Mouse (Mus musculus): ENCODE measurements around the gene Zfp948. TPM values are rescaled to one million over a fixed set of nuclear protein-coding genes. Genes with fewer than 3 reads are reported as not detected.

The Zfp948 gene
- polyA plus RNA-seq, 1 experiment from 2014 or later, result 14.7 TPM

Other genes starting within 250 kb of the Zfp948 start
- gene Zfp677, start 183.3 kb upstream of the Zfp948 start, polyA plus RNA-seq (2016; fragmentation: Nextera tagmentation; extraction: Ambion mirVana), result 3.3 TPM in 2 replicates
- gene Zfp54, start 143.8 kb upstream of the Zfp948 start, polyA plus RNA-seq (2016; fragmentation: Nextera tagmentation; extraction: Ambion mirVana), result 2.8 and 3.3 TPM in 2 replicates
- 15.3 and 16.0 TPM in 2 replicates for gene Zfp51, start 116.6 kb upstream of the Zfp948 start, polyA plus RNA-seq (2016; fragmentation: Nextera tagmentation; extraction: Ambion mirVana)
- gene Zfp53, start 78.0 kb upstream of the Zfp948 start, polyA plus RNA-seq (2016; fragmentation: Nextera tagmentation; extraction: Ambion mirVana), result 10.0 and 11.5 TPM in 2 replicates
- 4.8 and 4.9 TPM in 2 replicates for gene Zfp52, start 31.5 kb upstream of the Zfp948 start, polyA plus RNA-seq (2016; fragmentation: Nextera tagmentation; extraction: Ambion mirVana)
- gene Zfp983, start 83.6 kb downstream of the Zfp948 start, polyA plus RNA-seq (2016; fragmentation: Nextera tagmentation; extraction: Ambion mirVana), result 5.5 and 6.7 TPM in 2 replicates
- gene Gm10226, start 124.9 kb downstream of the Zfp948 start, polyA plus RNA-seq (2016; fragmentation: Nextera tagmentation; extraction: Ambion mirVana), result 8.3 and 10.9 TPM in 2 replicates
- 17.7 and 20.6 TPM in 2 replicates for gene Zfp760, start 140.7 kb downstream of the Zfp948 start, polyA plus RNA-seq (2016; fragmentation: Nextera tagmentation; extraction: Ambion mirVana)
- gene Zfp229, start 163.8 kb downstream of the Zfp948 start, polyA plus RNA-seq (2016; fragmentation: Nextera tagmentation; extraction: Ambion mirVana), result 8.2 and 8.8 TPM in 2 replicates

Data from embryonic facial prominence, embryonic 12.5 days (tissue).